Comparison of ENCODE assay signal across 8 mouse cellular contexts in the genomic region with DNA sequence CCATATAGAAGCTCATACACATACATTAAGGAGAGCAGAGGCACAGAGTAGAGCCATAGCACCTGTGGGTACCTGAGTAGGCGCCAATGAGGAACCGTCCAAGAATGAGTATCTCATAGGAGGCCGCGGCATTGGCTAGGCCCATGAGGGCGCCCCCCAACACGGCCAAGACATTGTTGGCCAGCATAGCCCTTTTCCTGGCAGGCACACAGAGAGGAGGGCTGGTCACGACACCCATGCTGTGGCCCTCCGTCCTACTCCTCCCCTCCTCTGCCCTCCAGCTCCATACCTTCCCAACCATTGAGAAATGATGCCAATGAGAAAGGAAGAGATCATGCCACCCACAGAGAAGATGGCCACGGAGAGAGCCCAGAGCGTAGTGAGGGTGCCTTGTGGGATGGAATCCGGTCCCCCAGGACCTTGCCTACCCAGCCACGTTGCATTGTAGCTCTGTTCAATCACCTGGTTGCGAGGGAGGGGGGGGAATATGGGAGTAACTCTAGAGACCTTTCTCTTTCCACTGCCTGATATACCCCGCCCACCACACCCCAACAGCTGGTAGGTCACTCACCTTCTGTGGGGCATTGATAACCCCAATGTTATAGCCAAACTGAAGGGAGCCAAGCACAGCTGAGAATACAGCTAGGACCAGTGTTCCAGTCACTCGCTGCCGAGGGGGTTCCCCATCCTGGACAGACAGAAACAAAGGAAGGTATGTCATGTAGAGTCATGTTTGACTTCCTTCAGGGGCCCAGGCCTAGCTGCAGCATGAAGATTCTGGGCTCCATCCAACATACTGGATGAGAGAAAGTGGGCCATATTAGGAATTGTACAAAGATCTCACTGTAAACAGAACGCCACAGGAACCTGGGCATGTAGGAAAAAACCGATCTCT. TPM values are rescaled to one million over a fixed set of nuclear protein-coding genes. Genes with fewer than 3 reads are reported as not detected.
DNase-seq lines count a peak whose midpoint lies in the region; ATAC-seq and TF ChIP-seq lines count a peak whose summit lies in the region.
"Had no signal": no experiment of that assay in that cellular context is flagged by ENCODE, and none has a peak within 500 bp of the region (broad histone marks: within the 10 kb centered on the region; RNA-seq: fewer than 3 reads in every experiment).

No protein-coding gene starts in this region.

- DNase-seq in kidney, adult 2 months: no peak
- no peak for DNase-seq in kidney, adult 8-10 months
- peak; percentile 86 for DNase-seq in c-Kit-positive CD71-positive TER-119-positive erythroid progenitor cells, embryonic 14.5 days (ENCODE audit: low spot score)
- no peak for DNase-seq in forebrain, embryonic 14.5 days (ENCODE audit: low spot score)
- no peak for DNase-seq in embryo, embryonic 10 days (ENCODE audit: low spot score)
- no peak for DNase-seq in frontal cortex, postnatal 14 days (ENCODE audit: low spot score in 2 of 2)

- H3K9me3 ChIP-seq in forebrain, embryonic 14.5 days (replicated peaks; ENCODE audit: control insufficient read depth, low read length): no peaks in the 10 kb centered on the region

- H3K4me3 ChIP-seq in kidney, adult 2 months (ENCODE audit: insufficient read depth, low read depth, low read length): no peak overlapping the region; the same call in 1 of the 2 replicates
- no peak overlapping the region for H3K4me3 ChIP-seq in forebrain, embryonic 14.5 days (ENCODE audit: low read depth, low read length)

- no peaks in the 10 kb centered on the region for H3K27me3 ChIP-seq in kidney, adult 2 months (replicated peaks; ENCODE audit: control insufficient read depth, insufficient read depth, low read length)
- H3K27me3 ChIP-seq in forebrain, embryonic 14.5 days (replicated peaks; ENCODE audit: control insufficient read depth, insufficient read depth, low read length): no peaks in the 10 kb centered on the region

- TF ChIP-seq CTCF in kidney, adult 2 months (conservative IDR thresholded peaks at IDR 0.05; ENCODE audit: insufficient read depth, insufficient read length, low read depth, low read length): no peak

- H3K36me3 ChIP-seq in kidney, adult 2 months (ENCODE audit: control insufficient read depth, insufficient read depth, low read length): no peaks in the 10 kb centered on the region
- peaks cover 11% of the 10 kb centered on the region for H3K36me3 ChIP-seq in forebrain, embryonic 14.5 days (ENCODE audit: control insufficient read depth, insufficient read depth, low read length)

- peak overlapping the region; percentile 54 for H3K27ac ChIP-seq in kidney, adult 2 months (ENCODE audit: insufficient read depth, low read depth, low read length)
- H3K27ac ChIP-seq in forebrain, embryonic 14.5 days (ENCODE audit: low read depth, low read length): no peak overlapping the region

- 87% methylated on average over 18 of the region's 18 CpGs for WGBS in kidney, adult 2 months
- 91% methylated on average over 18 of the region's 18 CpGs for WGBS in forebrain, embryonic 14.5 days

- H3K9ac ChIP-seq in forebrain, embryonic 14.5 days (ENCODE audit: low read length): no peak overlapping the region

- H3K4me2 ChIP-seq in forebrain, embryonic 14.5 days (ENCODE audit: low read length): peak overlapping the region; percentile 59; the same call in 1 of the 2 replicates

- no peak for TF ChIP-seq POLR2A in kidney, adult 2 months (IDR thresholded peaks at IDR 0.05; ENCODE audit: low read depth, low read length)

- 0 out of 2 replicates have a peak, but pooled peaks cover 4% of the 10 kb centered on the region for H3K4me1 ChIP-seq in kidney, adult 2 months (ENCODE audit: control insufficient read depth, insufficient read depth, low read length)
- peaks cover 10% of the 10 kb centered on the region for H3K4me1 ChIP-seq in forebrain, embryonic 14.5 days (ENCODE audit: control insufficient read depth, insufficient read depth, low read length)

- no peak for ATAC-seq in forebrain, embryonic 14.5 days
- peak; percentile 40; the same call in 1 of the 2 replicates for ATAC-seq in megakaryocyte progenitor cell, adult 5-6 weeks (replicated peaks; ENCODE audit: poor library complexity)

RNA-seq across cellular contexts. Expression of gene Slc2a4, which starts 1.7 kb away (rescaled TPM):
- 74.2 and 78.6 TPM in 2 replicates for polyA plus RNA-seq in kidney, adult 2 months (2012; rRNA removed)
- 5.5 and 6.7 TPM in 2 replicates for polyA plus RNA-seq in forebrain, embryonic 14.5 days (2014; fragmentation: Nextera tagmentation; extraction: Ambion mirVana)
- 0.22 TPM in 1 of 2 replicates, not detected in the other for total RNA-seq in megakaryocyte progenitor cell, adult 5-6 weeks (2015)
- total RNA-seq in megakaryocyte progenitor cell, adult 5-6 weeks (2017): not detected in 2 replicates

RNA-seq across cellular contexts. Expression of gene Ybx2, which starts 10.6 kb away (rescaled TPM):
- 60.5 and 71.7 TPM in 2 replicates for polyA plus RNA-seq in kidney, adult 2 months (2012; rRNA removed)
- 3.9 and 4.0 TPM in 2 replicates for polyA plus RNA-seq in forebrain, embryonic 14.5 days (2014; fragmentation: Nextera tagmentation; extraction: Ambion mirVana)
- 0.32 TPM in 1 of 2 replicates, not detected in the other for total RNA-seq in megakaryocyte progenitor cell, adult 5-6 weeks (2015)
- not detected in 2 replicates for total RNA-seq in megakaryocyte progenitor cell, adult 5-6 weeks (2017)

RNA-seq across cellular contexts. Expression of gene Cldn7, which starts 18.3 kb away (rescaled TPM):
- polyA plus RNA-seq in kidney, adult 2 months (2012; rRNA removed): 39.2 and 40.0 TPM in 2 replicates
- not detected in 2 replicates for polyA plus RNA-seq in forebrain, embryonic 14.5 days (2014; fragmentation: Nextera tagmentation; extraction: Ambion mirVana)
- not detected in 2 replicates for total RNA-seq in megakaryocyte progenitor cell, adult 5-6 weeks (2015)
- total RNA-seq in megakaryocyte progenitor cell, adult 5-6 weeks (2017): not detected in 2 replicates
- total RNA-seq: gastrocnemius, adult 18-20 months had no signal

RNA-seq across cellular contexts. Expression of gene Eif5a, which starts 24.5 kb away (rescaled TPM):
- 465 and 575 TPM in 2 replicates for polyA plus RNA-seq in kidney, adult 2 months (2012; rRNA removed)
- polyA plus RNA-seq in forebrain, embryonic 14.5 days (2014; fragmentation: Nextera tagmentation; extraction: Ambion mirVana): 1,251 and 1,277 TPM in 2 replicates
- total RNA-seq in megakaryocyte progenitor cell, adult 5-6 weeks (2015): 1,355 and 1,412 TPM in 2 replicates
- 1,221 and 1,257 TPM in 2 replicates for total RNA-seq in megakaryocyte progenitor cell, adult 5-6 weeks (2017)

RNA-seq across cellular contexts. Expression of gene Gps2, which starts 32.6 kb away (rescaled TPM):
- polyA plus RNA-seq in kidney, adult 2 months (2012; rRNA removed): 72.9 and 75.5 TPM in 2 replicates
- 62.9 and 67.8 TPM in 2 replicates for polyA plus RNA-seq in forebrain, embryonic 14.5 days (2014; fragmentation: Nextera tagmentation; extraction: Ambion mirVana)
- 106 and 114 TPM in 2 replicates for total RNA-seq in megakaryocyte progenitor cell, adult 5-6 weeks (2015)
- total RNA-seq in megakaryocyte progenitor cell, adult 5-6 weeks (2017): 46.2 and 56.3 TPM in 2 replicates

Comparison
In these comparisons a context has a peak if more than half of its experiments do, and no peak if none do; other contexts are left out.
1. RNA of gene Ybx2, which starts 10.6 kb away (polyA plus RNA-seq): 60.5 to 71.7 TPM in kidney, adult 2 months; 3.9 to 4.0 TPM in forebrain, embryonic 14.5 days; every median in the first group is over 10 times any median in the second.
2. RNA of gene Cldn7, which starts 18.3 kb away (polyA plus RNA-seq): 39.2 to 40.0 TPM in kidney, adult 2 months; not detected in forebrain, embryonic 14.5 days; every median in the first group is over 10 times any median in the second.